Mouse (Mus musculus) heart, embryonic 11.5 days (tissue): ENCODE measurements at regions not wholly inside any gene's neighbourhood (a gene's known extent, or its start where the extent isn't known, plus 50 kb on each side); places are given as distances from the start of the nearest gene placed in this dataset.
A peak's percentile ranks its signal among the peaks of the same experiment; 100 is the strongest.

ENCODE experiments used
- ATAC-seq: fragments of 200-750 bp; cut with Nextera tagmentation; replicated peaks from 2 replicates; pipeline ENCODE4 v1.8.0; 2017; ENCODE audit warnings: moderate library complexity; ENCODE audit not compliant: insufficient number of reproducible peaks, low FRiP score, low TSS enrichment
- H3K27ac ChIP-seq: fragments of 300-500 bp; sonication (generic); 2 replicates; pipeline ENCODE4 v1.5.1; 2014; ENCODE audit warnings: mild to moderate bottlenecking, low read depth, low read length
- H3K27me3 ChIP-seq: fragments of 300-500 bp; sonication (generic); 2 replicates; pipeline ENCODE4 v1.6.1; 2014; ENCODE audit warnings: mild to moderate bottlenecking, low read length, mixed read lengths; ENCODE audit not compliant: control insufficient read depth, insufficient read depth
- H3K36me3 ChIP-seq: fragments of 300-500 bp; sonication (generic); 2 replicates; pipeline ENCODE4 v1.6.1; 2014; ENCODE audit warnings: mild to moderate bottlenecking, low read length, moderate library complexity, mixed read lengths; ENCODE audit not compliant: control insufficient read depth, insufficient read depth
- H3K4me1 ChIP-seq: fragments of 300-500 bp; sonication (generic); 2 replicates; pipeline ENCODE4 v1.6.1; 2014; ENCODE audit warnings: low read length; ENCODE audit not compliant: control insufficient read depth, insufficient read depth
- H3K4me2 ChIP-seq: fragments of 300-500 bp; sonication (generic); 2 replicates; pipeline ENCODE4 v1.6.1; 2014; ENCODE audit warnings: mild to moderate bottlenecking, moderate library complexity
- H3K4me3 ChIP-seq: fragments of 300-500 bp; sonication (generic); 2 replicates; pipeline ENCODE4 v1.5.1; 2014; ENCODE audit warnings: low read depth, low read length
- H3K9ac ChIP-seq: fragments of 300-500 bp; sonication (generic); 2 replicates; pipeline ENCODE4 v1.6.1; 2014; ENCODE audit warnings: mild to moderate bottlenecking, low read depth, low read length, moderate library complexity
- H3K9me3 ChIP-seq: fragments of 300-500 bp; sonication (generic); replicated peaks from 2 replicates; pipeline ENCODE4 v1.6.1; 2016; ENCODE audit warnings: low read length; ENCODE audit not compliant: control insufficient read depth
- WGBS: fragments of 180-500 bp; shearing (Covaris S2); extraction: QIAGEN DNeasy Blood & Tissue Kit; methylation state at CpG from one replicate; pipeline ENCODE4 v1.1.7; 2014; ENCODE audit not compliant: insufficient replicate concordance; 5-methylcytosine and 5-hydroxymethylcytosine counted together

GRCm38 (mm10) chr16:75487915-75488314, 97.9 kb downstream of the Lipi start:
- ATAC-seq: no peak
- whole genome bisulfite sequencing: 62% methylated on average over 4 of the region's 4 CpGs
- Histone ChIP-seq H3K4me1 (no peaks in the 10 kb centered on the region), H3K27me3 (no peaks in the 10 kb centered on the region), H3K36me3 (no peaks in the 10 kb centered on the region), H3K9ac (no peak overlapping the region), H3K4me3 (no peak overlapping the region), H3K27ac (no peak overlapping the region), H3K9me3 (no peaks in the 10 kb centered on the region), H3K4me2 (no peak overlapping the region)

DNA sequence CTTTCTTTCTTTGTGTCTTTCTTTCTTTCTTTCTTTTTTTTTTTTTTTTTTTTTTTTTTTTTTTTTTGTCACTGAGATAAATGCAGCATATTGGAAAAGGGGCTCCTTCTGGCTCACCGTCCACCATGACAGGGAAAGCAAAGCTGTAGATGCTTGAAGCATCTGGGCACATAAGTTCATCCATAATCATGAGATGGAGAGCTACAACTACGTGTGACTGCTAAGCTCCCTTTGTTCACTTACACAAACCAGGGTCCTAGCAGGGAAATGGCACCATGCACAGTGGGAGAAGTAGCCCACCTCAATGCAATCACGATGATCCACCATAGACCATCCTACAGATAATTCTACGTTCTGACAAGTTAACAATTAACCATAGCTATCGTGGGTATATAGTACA, 102.0 kb downstream of the Lipi start:
- Histone ChIP-seq H3K4me3 (no peak overlapping the region), H3K9ac (no peak overlapping the region), H3K9me3 (no peaks in the 10 kb centered on the region), H3K4me2 (no peak overlapping the region), H3K4me1 (no peaks in the 10 kb centered on the region), H3K36me3 (no peaks in the 10 kb centered on the region), H3K27ac (no peak overlapping the region), H3K27me3 (no peaks in the 10 kb centered on the region)
- WGBS: 79% methylated on average over 5 of the region's 5 CpGs
- no peak for ATAC-seq

DNA sequence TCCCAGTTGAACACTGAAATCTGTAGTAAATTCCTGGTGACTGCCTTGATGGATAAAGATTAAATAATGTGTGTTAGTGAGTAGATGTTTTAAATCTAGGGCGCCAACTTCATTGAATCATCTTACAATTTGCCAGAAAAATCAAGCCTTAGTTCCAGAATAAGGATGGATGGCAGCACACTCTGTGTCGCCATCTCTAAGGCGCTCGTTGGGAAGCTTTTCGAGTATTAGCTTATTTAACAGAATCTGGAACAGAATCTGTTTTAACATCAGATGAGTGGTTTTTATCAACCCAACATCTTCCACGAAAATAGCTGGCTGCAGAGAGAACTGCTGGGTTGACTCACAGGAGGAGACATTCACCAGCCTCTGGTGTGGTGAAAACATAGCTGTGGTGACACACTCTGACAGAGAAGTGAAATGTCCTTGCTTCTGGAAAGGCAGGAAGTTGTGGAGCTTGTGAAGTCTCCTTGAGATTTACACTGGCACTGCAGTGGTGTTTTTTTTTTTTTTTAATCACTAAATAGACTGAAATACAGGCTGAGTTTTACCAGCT, 120.4 kb downstream of the Lipi start:
- Histone ChIP-seq H3K4me1 (no peaks in the 10 kb centered on the region), H3K27me3 (no peaks in the 10 kb centered on the region), H3K4me2 (no peak overlapping the region), H3K36me3 (no peaks in the 10 kb centered on the region), H3K9me3 (no peaks in the 10 kb centered on the region), H3K9ac (no peak overlapping the region), H3K4me3 (no peak overlapping the region), H3K27ac (no peak overlapping the region)
- WGBS: 76% methylated on average over 6 of the region's 6 CpGs
- no peak for ATAC-seq

- Histone ChIP-seq H3K4me1 (no peaks in the 10 kb centered on the region), H3K9me3 (no peaks in the 10 kb centered on the region), H3K4me3 (no peak overlapping the region), H3K4me2 (no peak overlapping the region), H3K9ac (no peak overlapping the region), H3K27ac (no peak overlapping the region), H3K36me3 (no peaks in the 10 kb centered on the region), H3K27me3 (no peaks in the 10 kb centered on the region)
- WGBS: 81% methylated on average over 3 of the region's 3 CpGs
- ATAC-seq: no peak
These were observed 123.7 kb downstream of the Lipi start for GRCm38 (mm10) chr16:75462136-75462535.

DNA sequence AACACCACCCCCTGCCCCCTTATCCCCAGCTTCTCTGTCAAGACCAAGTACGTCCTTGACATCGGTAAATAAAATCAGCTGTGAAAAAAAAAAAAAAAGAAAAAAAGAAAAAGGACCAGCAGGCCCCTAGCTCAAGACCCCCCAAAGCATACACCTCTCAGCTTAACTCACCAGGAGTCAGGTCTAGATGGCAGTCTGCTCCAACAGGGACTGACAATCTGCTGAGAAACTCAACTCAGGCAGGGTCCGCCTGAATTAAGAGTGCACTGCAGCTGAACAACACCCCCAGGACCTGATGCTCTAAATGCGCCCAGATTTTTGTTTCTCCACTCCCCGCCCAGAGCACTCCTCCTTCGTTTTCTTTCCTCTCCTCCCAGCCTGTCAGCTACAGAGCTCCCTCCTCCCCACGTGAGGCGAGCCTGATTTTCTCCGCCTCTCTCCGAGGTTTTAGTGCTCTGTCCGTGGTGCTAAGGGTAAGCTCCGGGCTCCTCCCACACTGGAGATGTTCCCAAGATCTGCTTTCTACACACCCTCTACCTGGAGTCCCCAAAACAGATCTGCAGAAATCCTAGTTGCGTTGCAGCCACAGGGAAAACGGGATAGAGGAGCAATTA, 138.9 kb downstream of the Lipi start:
- Histone ChIP-seq H3K4me2 (peak overlapping the region; percentile 43), H3K4me3 (no peak overlapping the region), H3K27me3 (no peaks in the 10 kb centered on the region), H3K9me3 (no peaks in the 10 kb centered on the region), H3K27ac (no peak overlapping the region), H3K9ac (no peak overlapping the region), H3K4me1 (no peaks in the 10 kb centered on the region), H3K36me3 (no peaks in the 10 kb centered on the region)
- WGBS: 4% methylated on average over 14 of the region's 14 CpGs
- peak; percentile 35; the same call in 1 of the 2 replicates for ATAC-seq

GRCm38 (mm10) chr16:75439296-75439695, 146.6 kb downstream of the Lipi start:
- Histone ChIP-seq H3K9ac (no peak overlapping the region), H3K36me3 (no peaks in the 10 kb centered on the region), H3K4me3 (no peak overlapping the region), H3K4me2 (no peak overlapping the region), H3K27me3 (no peaks in the 10 kb centered on the region), H3K9me3 (no peaks in the 10 kb centered on the region), H3K27ac (no peak overlapping the region), H3K4me1 (no peaks in the 10 kb centered on the region)
- WGBS: 86% methylated on average over 3 of the region's 3 CpGs
- no peak for ATAC-seq

GRCm38 (mm10) chr16:75433227-75433626, 152.6 kb downstream of the Lipi start:
- no peak overlapping the region for H3K4me3 ChIP-seq
- no peaks in the 10 kb centered on the region for H3K27me3 ChIP-seq
- H3K9me3 ChIP-seq: no peaks in the 10 kb centered on the region
- no peak overlapping the region for H3K4me2 ChIP-seq
- 61% methylated on average over 6 of the region's 6 CpGs for WGBS
- no peaks in the 10 kb centered on the region for H3K4me1 ChIP-seq
- H3K9ac ChIP-seq: no peak overlapping the region
- no peak overlapping the region for H3K27ac ChIP-seq
- H3K36me3 ChIP-seq: no peaks in the 10 kb centered on the region
- ATAC-seq: no peak

DNA sequence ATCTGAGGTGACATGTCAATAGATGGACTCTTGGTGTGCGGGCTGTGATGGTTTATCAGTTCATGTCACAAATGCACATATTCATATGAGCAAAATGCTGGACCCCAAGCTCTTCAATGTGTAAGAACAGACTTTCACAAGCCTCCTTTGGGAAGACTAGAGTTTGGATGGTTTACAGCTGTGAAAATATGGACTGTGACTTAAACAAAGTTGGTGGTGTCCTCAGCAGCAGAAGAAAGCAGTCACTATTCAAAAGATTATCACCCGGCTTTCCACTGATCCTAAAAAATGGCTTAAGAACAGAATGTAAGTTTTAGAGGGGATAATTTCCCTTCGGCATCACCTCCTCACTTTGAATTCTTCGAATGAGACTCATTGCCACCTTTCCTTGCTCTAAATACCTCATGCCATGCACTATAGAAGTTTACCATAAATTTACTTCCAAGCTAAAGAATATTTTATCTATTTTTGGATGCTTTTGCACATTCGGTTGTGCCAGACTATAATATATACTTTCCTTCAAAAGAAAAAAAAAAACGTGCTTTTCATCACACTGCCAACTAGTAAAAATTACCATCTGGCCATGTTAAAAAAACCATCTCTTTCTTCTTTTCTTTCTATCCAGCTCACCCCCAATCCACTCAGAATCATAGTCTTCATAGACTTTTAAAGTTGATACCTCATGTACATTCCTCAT, 201.2 kb downstream of the Lipi start:
- Histone ChIP-seq H3K4me1 (no peaks in the 10 kb centered on the region), H3K27ac (no peak overlapping the region), H3K27me3 (no peaks in the 10 kb centered on the region), H3K4me2 (no peak overlapping the region), H3K36me3 (no peaks in the 10 kb centered on the region), H3K9ac (no peak overlapping the region), H3K4me3 (no peak overlapping the region), H3K9me3 (no peaks in the 10 kb centered on the region)
- WGBS: 80% methylated on average over 6 of the region's 6 CpGs
- no peak for ATAC-seq

GRCm38 (mm10) chr16:75381191-75381590, 204.7 kb downstream of the Lipi start:
- Histone ChIP-seq H3K4me3 (no peak overlapping the region), H3K4me1 (no peaks in the 10 kb centered on the region), H3K36me3 (no peaks in the 10 kb centered on the region), H3K9ac (no peak overlapping the region), H3K9me3 (no peaks in the 10 kb centered on the region), H3K27ac (no peak overlapping the region), H3K4me2 (no peak overlapping the region), H3K27me3 (no peaks in the 10 kb centered on the region)
- 42% methylated on average over 1 of the region's 1 CpGs for WGBS
- no peak for ATAC-seq
